Mouse (Mus musculus) MEL (cell line): ENCODE results near the gene Fkbp8. TPM values are rescaled to one million over a fixed set of nuclear protein-coding genes. Genes with fewer than 3 reads are reported as not detected.

Experiments
- DNase-seq: peaks from one replicate; pipeline ENCODE4 v3.0.0; 2011; ENCODE audit warnings: low read depth, low spot score
- H3K27ac ChIP-seq: 2 replicates; pipeline ENCODE4 v1.5.1; 2012; ENCODE audit warnings: low read depth, mild to moderate bottlenecking, control low read depth, low read length, moderate library complexity; ENCODE audit not compliant: control insufficient read depth
- H3K27me3 ChIP-seq, 2 experiments: fragments of 150-350 bp in 1 of 2; sonication (generic) in 1 of 2; 2 replicates each; pipeline ENCODE4 v1.6.1; 2012; ENCODE audit warnings: low read length in 2 of 2, mild to moderate bottlenecking in 2 of 2, improper control_type of control experiment in 1 of 2, moderate library complexity in 1 of 2; ENCODE audit not compliant: insufficient read depth in 2 of 2, control insufficient read depth in 1 of 2
- H3K36me3 ChIP-seq, 2 experiments: 2 replicates each; pipeline ENCODE4 v1.6.1; 2012 to 2014; ENCODE audit warnings: low read length in 2 of 2, improper control_type of control experiment in 1 of 2, inconsistent platforms in 1 of 2, mild to moderate bottlenecking in 1 of 2; ENCODE audit not compliant: insufficient read depth in 2 of 2, control insufficient read depth in 1 of 2
- H3K4me1 ChIP-seq, 2 experiments: fragments of 150-350 bp in 1 of 2; sonication (generic) in 1 of 2; 2 replicates each; pipeline ENCODE4 v1.6.1; 2012; ENCODE audit warnings: low read length in 2 of 2, improper control_type of control experiment in 1 of 2, mild to moderate bottlenecking in 1 of 2; ENCODE audit not compliant: insufficient read depth in 2 of 2, control insufficient read depth in 1 of 2
- H3K4me3 ChIP-seq, 2 experiments: fragments of 150-350 bp in 1 of 2; sonication (generic) in 1 of 2; 2 replicates each; pipeline ENCODE4 v1.5.1; 2012; ENCODE audit warnings: low read depth in 2 of 2, low read length in 2 of 2, mild to moderate bottlenecking in 2 of 2, moderate library complexity in 2 of 2, control low read depth in 1 of 2, improper control_type of control experiment in 1 of 2; ENCODE audit not compliant: control insufficient read depth in 1 of 2, insufficient read depth in 1 of 2
- H3K79me2 ChIP-seq: 2 replicates; pipeline ENCODE4 v1.6.1; 2012; ENCODE audit warnings: mild to moderate bottlenecking, low read length, moderate library complexity; ENCODE audit not compliant: control insufficient read depth, poor library complexity, insufficient read depth
- H3K9ac ChIP-seq: 2 replicates; pipeline ENCODE4 v1.6.1; 2012; ENCODE audit warnings: low read depth, mild to moderate bottlenecking, control low read depth, low read length, moderate library complexity; ENCODE audit not compliant: control insufficient read depth, poor library complexity, severe bottlenecking
- H3K9me3 ChIP-seq: fragments of 150-350 bp; sonication (generic); replicated peaks from 2 replicates; pipeline ENCODE4 v1.6.1; 2012; ENCODE audit warnings: mild to moderate bottlenecking, low read length, improper control_type of control experiment, moderate library complexity; ENCODE audit not compliant: insufficient read depth
- BHLHE40 ChIP-seq: IDR thresholded peaks from 2 replicates; pipeline ENCODE4 v1.6.1; 2012; ENCODE audit warnings: low read depth, mild to moderate bottlenecking, inconsistent platforms, low read length, improper control_type of control experiment, borderline replicate concordance
- CHD2 ChIP-seq: IDR thresholded peaks from 2 replicates; pipeline ENCODE4 v1.6.1; 2011; ENCODE audit warnings: low read length, improper control_type of control experiment
- CTCF ChIP-seq, 3 experiments: IDR thresholded peaks in 2 of 3; conservative IDR thresholded peaks in 1 of 3; 2 replicates each; pipeline ENCODE4 v1.5.1; 2011 to 2012; ENCODE audit warnings: low read length in 3 of 3, low read depth in 2 of 3, mild to moderate bottlenecking in 2 of 3, improper control_type of control experiment in 1 of 3, inconsistent platforms in 1 of 3, mixed read lengths in 1 of 3, moderate library complexity in 1 of 3; ENCODE audit not compliant: control insufficient read depth in 1 of 3, insufficient read depth in 1 of 3, poor library complexity in 1 of 3, severe bottlenecking in 1 of 3
- ELF1 ChIP-seq: IDR thresholded peaks from 2 replicates; pipeline ENCODE4 v1.6.1; 2014; ENCODE audit warnings: low read depth, mild to moderate bottlenecking, inconsistent platforms, low read length, improper control_type of control experiment, moderate library complexity
- EP300 ChIP-seq, 2 experiments: IDR thresholded peaks; 2 replicates each; pipeline ENCODE4 v1.6.1; 2011; ENCODE audit warnings: improper control_type of control experiment in 2 of 2, low read length in 2 of 2, low read depth in 1 of 2, mild to moderate bottlenecking in 1 of 2
- ETS1 ChIP-seq: IDR thresholded peaks from 2 replicates; pipeline ENCODE4 v1.6.1; 2012; ENCODE audit warnings: low read depth, mild to moderate bottlenecking, inconsistent platforms, low read length, improper control_type of control experiment, moderate library complexity
- GABPA ChIP-seq: IDR thresholded peaks from 2 replicates; pipeline ENCODE4 v1.6.1; 2012; ENCODE audit warnings: low read depth, mild to moderate bottlenecking, inconsistent platforms, low read length, improper control_type of control experiment, moderate library complexity
- GATA1 ChIP-seq: IDR thresholded peaks from 2 replicates; pipeline ENCODE4 v1.6.1; 2011; ENCODE audit warnings: low read depth, low read length, improper control_type of control experiment
- HCFC1 ChIP-seq: IDR thresholded peaks from 2 replicates; pipeline ENCODE4 v1.6.1; 2012; ENCODE audit warnings: low read depth, mild to moderate bottlenecking, inconsistent platforms, low read length, improper control_type of control experiment, moderate library complexity
- JUND ChIP-seq: IDR thresholded peaks from 2 replicates; pipeline ENCODE4 v1.6.1; 2011; ENCODE audit warnings: low read depth, mild to moderate bottlenecking, improper control_type of control experiment, low read length
- MAX ChIP-seq: IDR thresholded peaks from 2 replicates; pipeline ENCODE4 v1.6.1; 2011; ENCODE audit warnings: low read length, improper control_type of control experiment
- MAZ ChIP-seq: IDR thresholded peaks from 2 replicates; pipeline ENCODE4 v1.6.1; 2012; ENCODE audit warnings: low read depth, mild to moderate bottlenecking, inconsistent platforms, low read length, improper control_type of control experiment
- MXI1 ChIP-seq: IDR thresholded peaks from 2 replicates; pipeline ENCODE4 v1.6.1; 2011; ENCODE audit warnings: mild to moderate bottlenecking, low read depth, low read length, improper control_type of control experiment
- MYC ChIP-seq: IDR thresholded peaks from 2 replicates; pipeline ENCODE4 v1.6.1; 2011; ENCODE audit warnings: low read depth, mild to moderate bottlenecking, low read length, improper control_type of control experiment, moderate library complexity
- NELFE ChIP-seq: IDR thresholded peaks from 2 replicates; pipeline ENCODE4 v1.6.1; 2011; ENCODE audit warnings: low read depth, low read length, improper control_type of control experiment
- NRF1 ChIP-seq: IDR thresholded peaks from 2 replicates; pipeline ENCODE4 v1.6.1; 2014; ENCODE audit warnings: low read depth, mild to moderate bottlenecking, inconsistent platforms, low read length, improper control_type of control experiment, moderate library complexity; ENCODE audit not compliant: poor library complexity, insufficient read depth, severe bottlenecking
- POLR2AphosphoS2 ChIP-seq: IDR thresholded peaks from 2 replicates; pipeline ENCODE4 v1.6.1; 2011; ENCODE audit warnings: low read length, improper control_type of control experiment
- SIN3A ChIP-seq: IDR thresholded peaks from 2 replicates; pipeline ENCODE4 v1.6.1; 2012; ENCODE audit warnings: low read length, improper control_type of control experiment, inconsistent platforms
- SMC3 ChIP-seq: IDR thresholded peaks from 2 replicates; pipeline ENCODE4 v1.6.1; 2011; ENCODE audit warnings: low read depth, low read length, improper control_type of control experiment
- TAL1 ChIP-seq: IDR thresholded peaks from 2 replicates; pipeline ENCODE4 v1.6.1; 2012; ENCODE audit warnings: mild to moderate bottlenecking, inconsistent platforms, low read length, moderate library complexity, mixed read lengths
- TBP ChIP-seq: IDR thresholded peaks from 2 replicates; pipeline ENCODE4 v1.8.0; 2011; ENCODE audit warnings: low read depth, low read length, improper control_type of control experiment
- TCF12 ChIP-seq: IDR thresholded peaks from 2 replicates; pipeline ENCODE4 v1.6.1; 2014; ENCODE audit warnings: low read depth, mild to moderate bottlenecking, inconsistent platforms, low read length, improper control_type of control experiment, moderate library complexity
- USF1 ChIP-seq: IDR thresholded peaks from 2 replicates; pipeline ENCODE4 v1.6.1; 2014; ENCODE audit warnings: low read depth, mild to moderate bottlenecking, inconsistent platforms, low read length, improper control_type of control experiment, moderate library complexity
- ZC3H11A ChIP-seq: IDR thresholded peaks from 2 replicates; pipeline ENCODE4 v1.6.1; 2012; ENCODE audit warnings: low read depth, mild to moderate bottlenecking, inconsistent platforms, low read length, improper control_type of control experiment
- ZMIZ1 ChIP-seq: IDR thresholded peaks from 2 replicates; pipeline ENCODE4 v1.6.1; 2012; ENCODE audit warnings: low read depth, mild to moderate bottlenecking, inconsistent platforms, low read length, improper control_type of control experiment, moderate library complexity
- ZNF384 ChIP-seq: IDR thresholded peaks from 2 replicates; pipeline ENCODE4 v1.6.1; 2012; ENCODE audit warnings: low read depth, mild to moderate bottlenecking, inconsistent platforms, low read length, improper control_type of control experiment
- polyA plus RNA-seq, 2 experiments: library from polyadenylated mRNA; stranded (reverse) in 1 of 2; unstranded in 1 of 2; fragments of >175 nt in 1 of 2; fragments of >200 nt in 1 of 2; gene quantifications; 2 replicates each; pipeline versions ENCODE4 v1.2.1 to v1.2.4; 2012; ENCODE audit warnings: low replicate concordance in 2 of 2, low read depth in 1 of 2; ENCODE audit not compliant: insufficient read length in 2 of 2, insufficient read depth in 1 of 2, missing spikeins in 1 of 2
- total RNA-seq: library from RNA; depleted of rRNA; stranded (reverse); fragments of 300-350 nt; gene quantifications from 2 replicates; pipeline ENCODE4 v1.2.3, GENCODE M21; 2012

The Fkbp8 gene
- total and polyA plus RNA-seq, 3 experiments, result 215 to 349 TPM; not detected in 1

DNA sequence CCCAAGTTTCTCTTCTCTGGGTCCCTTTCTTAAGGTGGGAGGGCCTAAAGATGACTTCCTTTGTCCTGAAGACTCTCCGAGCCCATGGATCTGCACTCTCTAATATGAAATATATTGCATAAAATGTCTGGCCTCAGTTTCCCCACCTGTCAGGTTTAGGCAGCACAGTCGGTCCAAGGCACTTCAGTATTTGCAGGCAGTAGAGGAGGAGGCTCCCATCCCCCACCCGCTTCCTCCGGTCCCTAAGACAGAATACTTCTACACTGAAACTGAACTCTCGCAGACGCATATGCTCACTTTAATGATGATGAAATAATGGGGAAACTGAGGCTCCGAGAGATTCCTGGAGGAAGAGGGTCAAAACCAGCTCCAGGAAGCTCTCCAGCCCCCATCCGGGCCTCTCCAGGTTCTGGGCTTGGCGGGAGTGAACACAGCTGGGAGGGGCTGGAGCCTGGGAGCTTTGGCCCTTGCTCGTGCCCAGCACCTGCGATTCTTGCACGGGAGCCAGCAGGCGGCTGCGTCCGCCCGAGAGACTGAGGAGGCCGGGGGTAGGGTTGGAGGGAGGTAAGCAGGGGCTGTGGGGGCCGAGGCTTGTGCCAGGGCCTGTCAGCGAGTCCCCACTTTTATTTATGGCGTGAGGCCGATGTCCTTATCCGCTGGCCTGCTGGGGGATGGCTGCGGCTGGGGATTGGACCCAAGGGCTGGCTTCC lies 25.5 kb upstream of the Fkbp8 start:
- Histone ChIP-seq H3K4me3 (peak overlapping the region; percentile 54 to 84), H3K27me3 (no peaks in the 10 kb centered on the region), H3K9ac (peak overlapping the region; percentile 88), H3K9me3 (no peaks in the 10 kb centered on the region), H3K27ac (peak overlapping the region; percentile 82), H3K4me1 (peaks cover 3 to 35% of the 10 kb centered on the region in 2 experiments; a peak in 3 of 4 replicates), H3K36me3 (peaks cover 0 to 18% of the 10 kb centered on the region in 2 experiments; a peak in 2 of 4 replicates), H3K79me2 (peaks cover 16% of the 10 kb centered on the region)
- no peak for TF ChIP-seq ELF1
- peak; percentile 27; the same call in 1 of the 2 replicates for TF ChIP-seq SIN3A
- peak; percentile 66 for TF ChIP-seq CHD2
- TF ChIP-seq MAX, result peak; percentile 40
- no peak for TF ChIP-seq TAL1
- TF ChIP-seq GABPA, result no peak
- TF ChIP-seq MAZ, result no peak
- TF ChIP-seq TCF12, result 0 out of 2 replicates have a peak, but pooled peaks have one; percentile 12
- TF ChIP-seq MXI1, result no peak
- peak; percentile 45; the same call in 1 of the 2 replicates for TF ChIP-seq HCFC1
- TF ChIP-seq TBP, result 0 out of 2 replicates have a peak, but pooled peaks have one; percentile 15
- TF ChIP-seq MYC, result 0 out of 2 replicates have a peak, but pooled peaks have one; percentile 11
- peak; percentile 68 for DNase-seq

DNA sequence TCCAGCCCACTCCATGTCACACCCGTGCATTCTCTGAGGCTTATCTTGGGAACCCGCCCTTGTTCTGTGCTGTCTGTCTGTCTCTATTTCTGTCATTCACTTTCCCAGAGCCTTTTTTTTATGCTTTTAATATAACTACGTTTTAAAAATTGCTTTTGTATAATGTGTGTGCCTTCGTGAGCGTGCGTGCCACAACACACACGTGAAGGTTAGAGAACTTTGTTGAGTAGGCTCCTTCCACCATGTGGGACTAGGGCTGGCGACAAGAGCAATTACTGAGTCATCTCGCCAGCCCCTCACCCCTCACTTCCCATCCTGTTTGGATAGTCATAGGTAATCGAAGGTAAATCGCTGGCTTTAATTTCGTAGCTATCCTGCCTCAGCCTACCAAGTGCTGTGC lies 25.0 kb upstream of the Fkbp8 start:
- Histone ChIP-seq H3K4me1 (peaks cover 3 to 35% of the 10 kb centered on the region in 2 experiments; a peak in 3 of 4 replicates), H3K9me3 (no peaks in the 10 kb centered on the region), H3K4me3 (peak overlapping the region; percentile 54 to 84)
- peak; percentile 13; the same call in 1 of the 2 replicates for TF ChIP-seq SIN3A
- TF ChIP-seq ZC3H11A, result no peak
- TF ChIP-seq ETS1, result no peak
- no peak for TF ChIP-seq GABPA
- 0 out of 4 replicates have a peak, but pooled peaks have one; percentile 20 to 24 for TF ChIP-seq EP300 (IDR thresholded peaks at IDR 0.05; ENCODE audit: low read depth in 1 of 2, low read length in 2 of 2)
- TF ChIP-seq GATA1, result 0 out of 2 replicates have a peak, but pooled peaks have one; percentile 19
- no peak for TF ChIP-seq POLR2AphosphoS2
- TF ChIP-seq MYC, result no peak; the same call in 1 of the 2 replicates
- no peak for TF ChIP-seq ZMIZ1
- TF ChIP-seq MAZ, result 0 out of 2 replicates have a peak, but pooled peaks have one; percentile 0
- TF ChIP-seq CHD2, result peak; percentile 45; the same call in 1 of the 2 replicates
- TF ChIP-seq BHLHE40, result no peak
- peak; percentile 86 for TF ChIP-seq MXI1
- TF ChIP-seq SMC3, result peak; percentile 16; the same call in 1 of the 2 replicates
- TF ChIP-seq MAX, result peak; percentile 79
- TF ChIP-seq JUND, result 0 out of 2 replicates have a peak, but pooled peaks have one; percentile 50
- TF ChIP-seq USF1, result no peak
- no peak for TF ChIP-seq NRF1
- TF ChIP-seq ZNF384, result 0 out of 2 replicates have a peak, but pooled peaks have one; percentile 32
- TF ChIP-seq CTCF (IDR thresholded peaks at IDR 0.05 in 2 of 3, conservative IDR thresholded peaks at IDR 0.05 in 1 of 3; ENCODE audit: control insufficient read depth in 1 of 3, insufficient read depth in 1 of 3, low read depth in 2 of 3, low read length in 3 of 3, poor library complexity in 1 of 3, severe bottlenecking in 1 of 3), result no peak
- peak; percentile 27; the same call in 1 of the 2 replicates for TF ChIP-seq NELFE
- TF ChIP-seq, all 39 proteins: peak for 11
- peaks cover 0 to 18% of the 10 kb centered on the region in 2 experiments; a peak in 2 of 4 replicates for H3K36me3 ChIP-seq
- H3K27me3 ChIP-seq, result no peaks in the 10 kb centered on the region
- DNase-seq, result peak; percentile 70
- peaks cover 16% of the 10 kb centered on the region for H3K79me2 ChIP-seq
- H3K9ac ChIP-seq, result peak overlapping the region; percentile 88
- peak overlapping the region; percentile 82 for H3K27ac ChIP-seq
